Mouse (Mus musculus) kidney, embryonic 15.5 days (tissue): ENCODE results near the gene Kcnk1. TPM values are rescaled to one million over a fixed set of nuclear protein-coding genes. Genes with fewer than 3 reads are reported as not detected.

Source experiments
- ATAC-seq: fragments of 200-750 bp; cut with Nextera tagmentation; replicated peaks from 2 replicates; pipeline ENCODE4 v1.8.0; 2017; ENCODE audit warnings: moderate TSS enrichment; ENCODE audit not compliant: low FRiP score
- H3K27ac ChIP-seq: fragments of 300-500 bp; sonication (generic); 2 replicates; pipeline ENCODE4 v1.5.1; 2015; ENCODE audit warnings: mild to moderate bottlenecking, inconsistent platforms
- H3K27me3 ChIP-seq: fragments of 300-500 bp; sonication (generic); 2 replicates; pipeline ENCODE4 v1.6.1; 2015; ENCODE audit warnings: inconsistent platforms
- H3K36me3 ChIP-seq: fragments of 300-500 bp; sonication (generic); 2 replicates; pipeline ENCODE4 v1.6.1; 2015; ENCODE audit warnings: inconsistent platforms
- H3K4me1 ChIP-seq: fragments of 300-500 bp; sonication (generic); 2 replicates; pipeline ENCODE4 v1.6.1; 2015; ENCODE audit warnings: inconsistent platforms
- H3K4me2 ChIP-seq: fragments of 300-500 bp; sonication (generic); 2 replicates; pipeline ENCODE4 v1.6.1; 2015; ENCODE audit warnings: moderate library complexity, mild to moderate bottlenecking, inconsistent platforms
- H3K4me3 ChIP-seq: fragments of 300-500 bp; sonication (generic); replicated peaks from 2 replicates; pipeline ENCODE4 v1.5.1; 2015; ENCODE audit warnings: mild to moderate bottlenecking, inconsistent platforms
- H3K9ac ChIP-seq: fragments of 300-500 bp; sonication (generic); 2 replicates; pipeline ENCODE4 v1.6.1; 2015; ENCODE audit warnings: mild to moderate bottlenecking, inconsistent platforms
- H3K9me3 ChIP-seq: fragments of 300-500 bp; sonication (generic); replicated peaks from 2 replicates; pipeline ENCODE4 v1.6.1; 2016; ENCODE audit warnings: inconsistent platforms
- WGBS: fragments of 180-500 bp; shearing (Covaris S2); methylation state at CpG from one replicate; pipeline ENCODE4 v1.1.7; 2015; ENCODE audit warnings: mixed read lengths; 5-methylcytosine and 5-hydroxymethylcytosine counted together
- polyA plus RNA-seq: library from polyadenylated mRNA; unstranded; fragments of >200 nt; fragmentation: Nextera tagmentation; extraction: Ambion mirVana; gene quantifications from 2 replicates; pipeline ENCODE4 v1.2.1, GENCODE M21; 2015

Gene Kcnk1
- polyA plus RNA-seq, 1 experiment from 2014 or later = 39.2 TPM

- H3K36me3 ChIP-seq = no peaks in the 10 kb centered on the region
- no peak overlapping the region for H3K4me3 ChIP-seq
- WGBS = 68% methylated on average over 3 of the region's 3 CpGs
- no peak for ATAC-seq
- no peaks in the 10 kb centered on the region for H3K9me3 ChIP-seq
- H3K4me1 ChIP-seq = peaks cover 7% of the 10 kb centered on the region; the same call in 1 of the 2 replicates
- no peak overlapping the region for H3K27ac ChIP-seq
- H3K4me2 ChIP-seq = no peak overlapping the region
- no peak overlapping the region for H3K9ac ChIP-seq
- H3K27me3 ChIP-seq = no peaks in the 10 kb centered on the region
Observed at GRCm38 (mm10) chr8:126023706-126024305, 28.8 kb downstream of the Kcnk1 start.

GRCm38 (mm10) chr8:126024891-126025290, 29.9 kb downstream of the Kcnk1 start:
- Histone ChIP-seq H3K27me3 (no peaks in the 10 kb centered on the region), H3K36me3 (0 out of 2 replicates have a peak, but pooled peaks cover 2% of the 10 kb centered on the region), H3K4me3 (no peak overlapping the region), H3K4me2 (no peak overlapping the region), H3K9ac (no peak overlapping the region), H3K9me3 (no peaks in the 10 kb centered on the region), H3K27ac (no peak overlapping the region), H3K4me1 (peaks cover 7% of the 10 kb centered on the region; the same call in 1 of the 2 replicates)
- ATAC-seq = no peak
- WGBS = 90% methylated on average over 16 of the region's 16 CpGs

GRCm38 (mm10) chr8:126026121-126026520, 31.2 kb downstream of the Kcnk1 start:
- H3K4me2 ChIP-seq = no peak overlapping the region
- no peak for ATAC-seq
- no peak overlapping the region for H3K4me3 ChIP-seq
- no peak overlapping the region for H3K9ac ChIP-seq
- 0 out of 2 replicates have a peak, but pooled peaks cover 2% of the 10 kb centered on the region for H3K36me3 ChIP-seq
- peaks cover 7% of the 10 kb centered on the region; the same call in 1 of the 2 replicates for H3K4me1 ChIP-seq
- H3K27me3 ChIP-seq = no peaks in the 10 kb centered on the region
- 79% methylated on average over 9 of the region's 9 CpGs for WGBS
- H3K27ac ChIP-seq = peak overlapping the region; percentile 72
- no peaks in the 10 kb centered on the region for H3K9me3 ChIP-seq

GRCm38 (mm10) chr8:126026584-126026983, 31.6 kb downstream of the Kcnk1 start:
- Histone ChIP-seq H3K9me3 (no peaks in the 10 kb centered on the region), H3K9ac (no peak overlapping the region), H3K27me3 (no peaks in the 10 kb centered on the region), H3K4me3 (no peak overlapping the region), H3K36me3 (0 out of 2 replicates have a peak, but pooled peaks cover 2% of the 10 kb centered on the region), H3K27ac (peak overlapping the region; percentile 72), H3K4me1 (peaks cover 7% of the 10 kb centered on the region; the same call in 1 of the 2 replicates), H3K4me2 (no peak overlapping the region)
- WGBS = 69% methylated on average over 9 of the region's 9 CpGs
- ATAC-seq = peak; percentile 74

GRCm38 (mm10) chr8:126027486-126027885, 32.5 kb downstream of the Kcnk1 start:
- Histone ChIP-seq H3K4me1 (peaks cover 7% of the 10 kb centered on the region; the same call in 1 of the 2 replicates), H3K4me3 (no peak overlapping the region), H3K27me3 (no peaks in the 10 kb centered on the region), H3K9me3 (no peaks in the 10 kb centered on the region), H3K9ac (no peak overlapping the region), H3K4me2 (no peak overlapping the region), H3K36me3 (0 out of 2 replicates have a peak, but pooled peaks cover 2% of the 10 kb centered on the region), H3K27ac (peak overlapping the region; percentile 72)
- ATAC-seq = no peak
- 65% methylated on average over 6 of the region's 6 CpGs for WGBS

- no peak overlapping the region for H3K9ac ChIP-seq
- no peak overlapping the region for H3K4me3 ChIP-seq
- H3K27me3 ChIP-seq = no peaks in the 10 kb centered on the region
- no peak overlapping the region for H3K27ac ChIP-seq
- WGBS = 64% methylated on average over 6 of the region's 6 CpGs
- 0 out of 2 replicates have a peak, but pooled peaks cover 2% of the 10 kb centered on the region for H3K36me3 ChIP-seq
- no peak overlapping the region for H3K4me2 ChIP-seq
- H3K9me3 ChIP-seq = no peaks in the 10 kb centered on the region
- ATAC-seq = no peak
- peaks cover 7% of the 10 kb centered on the region; the same call in 1 of the 2 replicates for H3K4me1 ChIP-seq
Observed at GRCm38 (mm10) chr8:126028941-126029340, 34.0 kb downstream of the Kcnk1 start.

GRCm38 (mm10) chr8:126032776-126033175, 37.8 kb downstream of the Kcnk1 start:
- WGBS = 68% methylated on average over 6 of the region's 6 CpGs
- Histone ChIP-seq H3K9me3 (no peaks in the 10 kb centered on the region), H3K36me3 (0 out of 2 replicates have a peak, but pooled peaks cover 2% of the 10 kb centered on the region), H3K9ac (no peak overlapping the region), H3K4me1 (no peaks in the 10 kb centered on the region), H3K27me3 (no peaks in the 10 kb centered on the region), H3K4me3 (no peak overlapping the region), H3K27ac (no peak overlapping the region), H3K4me2 (no peak overlapping the region)
- ATAC-seq = no peak

GRCm38 (mm10) chr8:126035046-126035445, 40.1 kb downstream of the Kcnk1 start:
- no peak overlapping the region for H3K4me2 ChIP-seq
- no peaks in the 10 kb centered on the region for H3K9me3 ChIP-seq
- WGBS = 90% methylated on average over 4 of the region's 4 CpGs
- H3K4me1 ChIP-seq = no peaks in the 10 kb centered on the region
- ATAC-seq = no peak
- H3K9ac ChIP-seq = no peak overlapping the region
- no peaks in the 10 kb centered on the region for H3K27me3 ChIP-seq
- H3K4me3 ChIP-seq = no peak overlapping the region
- no peak overlapping the region for H3K27ac ChIP-seq
- H3K36me3 ChIP-seq = no peaks in the 10 kb centered on the region

GRCm38 (mm10) chr8:126036340-126036739, 41.4 kb downstream of the Kcnk1 start:
- Histone ChIP-seq H3K36me3 (no peaks in the 10 kb centered on the region), H3K4me2 (no peak overlapping the region), H3K27ac (no peak overlapping the region), H3K4me1 (no peaks in the 10 kb centered on the region), H3K4me3 (no peak overlapping the region), H3K9ac (no peak overlapping the region), H3K9me3 (no peaks in the 10 kb centered on the region), H3K27me3 (no peaks in the 10 kb centered on the region)
- WGBS = 80% methylated on average over 5 of the region's 5 CpGs
- no peak for ATAC-seq

- H3K36me3 ChIP-seq = no peaks in the 10 kb centered on the region
Observed at GRCm38 (mm10) chr8:126045751-126046150, 50.8 kb downstream of the Kcnk1 start.

GRCm38 (mm10) chr8:126053911-126054310, 58.9 kb downstream of the Kcnk1 start:
- WGBS = 71% methylated on average over 4 of the region's 4 CpGs
- H3K36me3 ChIP-seq = no peaks in the 10 kb centered on the region
- no peak overlapping the region for H3K4me2 ChIP-seq
- H3K9me3 ChIP-seq = no peaks in the 10 kb centered on the region
- no peaks in the 10 kb centered on the region for H3K4me1 ChIP-seq
- peaks cover 9% of the 10 kb centered on the region; the same call in 1 of the 2 replicates for H3K27me3 ChIP-seq
- no peak overlapping the region for H3K4me3 ChIP-seq
- H3K9ac ChIP-seq = no peak overlapping the region
- no peak overlapping the region for H3K27ac ChIP-seq
- no peak for ATAC-seq

More at GRCm38 (mm10) chr8:126045751-126046150, 50.8 kb downstream of the Kcnk1 start:
- ATAC-seq = no peak
- Histone ChIP-seq H3K9ac (no peak overlapping the region), H3K27me3 (no peaks in the 10 kb centered on the region), H3K4me3 (no peak overlapping the region), H3K4me1 (no peaks in the 10 kb centered on the region), H3K9me3 (no peaks in the 10 kb centered on the region), H3K27ac (no peak overlapping the region), H3K4me2 (no peak overlapping the region)
- 93% methylated on average over 4 of the region's 4 CpGs for WGBS

GRCm38 (mm10) chr8:126058876-126059275, 63.9 kb downstream of the Kcnk1 start:
- no peak overlapping the region for H3K9ac ChIP-seq
- WGBS = 85% methylated on average over 4 of the region's 4 CpGs
- no peak overlapping the region for H3K27ac ChIP-seq
- H3K4me3 ChIP-seq = no peak overlapping the region
- H3K36me3 ChIP-seq = no peaks in the 10 kb centered on the region
- no peaks in the 10 kb centered on the region for H3K4me1 ChIP-seq
- no peak for ATAC-seq
- H3K9me3 ChIP-seq = no peaks in the 10 kb centered on the region
- H3K27me3 ChIP-seq = peaks cover 19% of the 10 kb centered on the region
- no peak overlapping the region for H3K4me2 ChIP-seq
